Mouse (Mus musculus) forebrain, embryonic 16.5 days (tissue): ENCODE results near the gene Lins1. TPM values are rescaled to one million over a fixed set of nuclear protein-coding genes. Genes with fewer than 3 reads are reported as not detected.

Experiments
- ATAC-seq: fragments of 200-750 bp; cut with Nextera tagmentation; 2 replicates; pipeline ENCODE4 v1.8.0; 2017; ENCODE audit warnings: mild to moderate bottlenecking, moderate library complexity
- H3K27ac ChIP-seq: fragments of 300-500 bp; sonication (generic); 2 replicates; pipeline ENCODE4 v1.5.1; 2014; ENCODE audit warnings: low read length, control low read depth
- H3K27me3 ChIP-seq: fragments of 300-500 bp; sonication (generic); replicated peaks from 2 replicates; pipeline ENCODE4 v1.6.1; 2014; ENCODE audit warnings: low read length; ENCODE audit not compliant: control insufficient read depth, insufficient read depth
- H3K36me3 ChIP-seq: fragments of 300-500 bp; sonication (generic); 2 replicates; pipeline ENCODE4 v1.6.1; 2014; ENCODE audit not compliant: control insufficient read depth, insufficient read depth
- H3K4me1 ChIP-seq: fragments of 300-500 bp; sonication (generic); replicated peaks from 2 replicates; pipeline ENCODE4 v1.6.1; 2014; ENCODE audit warnings: low read length; ENCODE audit not compliant: control insufficient read depth, insufficient read depth
- H3K4me2 ChIP-seq: fragments of 300-500 bp; sonication (generic); 2 replicates; pipeline ENCODE4 v1.6.1; 2014; ENCODE audit warnings: mild to moderate bottlenecking, low read length, control low read depth
- H3K4me3 ChIP-seq: fragments of 300-500 bp; sonication (generic); replicated peaks from 2 replicates; pipeline ENCODE4 v1.5.1; 2014; ENCODE audit warnings: mild to moderate bottlenecking, low read length, control low read depth
- H3K9ac ChIP-seq: fragments of 300-500 bp; sonication (generic); replicated peaks from 2 replicates; pipeline ENCODE4 v1.6.1; 2014; ENCODE audit warnings: low read depth, low read length, control low read depth
- H3K9me3 ChIP-seq: fragments of 300-500 bp; sonication (generic); 2 replicates; pipeline ENCODE4 v1.6.1; 2016; ENCODE audit warnings: low read length; ENCODE audit not compliant: control insufficient read depth
- WGBS: fragments of 180-500 bp; shearing (Covaris S2); extraction: QIAGEN DNeasy Blood & Tissue Kit; methylation state at CpG from one replicate; pipeline ENCODE4 v1.1.7; 2014; 5-methylcytosine and 5-hydroxymethylcytosine counted together
- polyA plus RNA-seq: library from polyadenylated mRNA; unstranded; fragments of >200 nt; fragmentation: Nextera tagmentation; extraction: Ambion mirVana; gene quantifications from 2 replicates; pipeline ENCODE4 v1.2.1, GENCODE M21; 2015

Gene Lins1
- polyA plus RNA-seq, 1 experiment from 2014 or later, result 24.5 TPM

DNA sequence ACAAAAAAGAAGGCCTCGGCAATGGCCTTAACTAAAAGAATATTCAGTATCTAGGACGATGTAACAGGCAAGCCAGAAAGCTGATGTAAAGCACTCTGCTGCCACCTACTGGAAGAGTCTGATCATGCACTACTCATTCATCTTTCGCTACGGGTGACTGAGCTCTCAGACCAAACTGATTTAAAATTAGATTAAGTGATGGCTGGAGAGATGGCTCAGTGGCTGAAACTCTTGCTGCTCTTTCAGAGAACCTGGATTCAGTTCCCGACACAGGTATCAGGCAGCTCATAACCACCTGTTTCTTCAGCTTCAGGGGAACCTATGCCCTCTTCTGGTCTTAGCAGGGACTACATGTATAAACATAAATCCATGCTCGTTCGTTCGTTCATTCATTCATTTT lies 28.1 kb upstream of the Lins1 start:
- Histone ChIP-seq H3K4me3 (peak overlapping the region; percentile 27), H3K4me1 (no peaks in the 10 kb centered on the region), H3K9ac (no peak overlapping the region), H3K36me3 (peaks cover 7% of the 10 kb centered on the region; the same call in 1 of the 2 replicates), H3K4me2 (peak overlapping the region; percentile 32), H3K9me3 (no peaks in the 10 kb centered on the region), H3K27ac (no peak overlapping the region), H3K27me3 (no peaks in the 10 kb centered on the region)
- peak; percentile 82 for ATAC-seq
- 15% methylated on average over 8 of the region's 8 CpGs for WGBS

GRCm38 (mm10) chr7:66663548-66663947 lies 26.1 kb upstream of the Lins1 start:
- Histone ChIP-seq H3K4me2 (no peak overlapping the region), H3K4me3 (no peak overlapping the region), H3K36me3 (peaks cover 10% of the 10 kb centered on the region), H3K9ac (no peak overlapping the region), H3K27ac (no peak overlapping the region), H3K27me3 (no peaks in the 10 kb centered on the region), H3K4me1 (no peaks in the 10 kb centered on the region), H3K9me3 (peaks cover 6% of the 10 kb centered on the region)
- WGBS, result 93% methylated on average over 3 of the region's 3 CpGs
- no peak for ATAC-seq

GRCm38 (mm10) chr7:66667064-66667463 lies 22.6 kb upstream of the Lins1 start:
- ATAC-seq, result no peak
- H3K27ac ChIP-seq, result no peak overlapping the region
- H3K4me2 ChIP-seq, result no peak overlapping the region
- no peaks in the 10 kb centered on the region for H3K4me1 ChIP-seq
- H3K9me3 ChIP-seq, result peaks cover 8% of the 10 kb centered on the region
- H3K27me3 ChIP-seq, result no peaks in the 10 kb centered on the region
- H3K36me3 ChIP-seq, result peaks cover 29% of the 10 kb centered on the region
- H3K4me3 ChIP-seq, result no peak overlapping the region
- no peak overlapping the region for H3K9ac ChIP-seq

DNA sequence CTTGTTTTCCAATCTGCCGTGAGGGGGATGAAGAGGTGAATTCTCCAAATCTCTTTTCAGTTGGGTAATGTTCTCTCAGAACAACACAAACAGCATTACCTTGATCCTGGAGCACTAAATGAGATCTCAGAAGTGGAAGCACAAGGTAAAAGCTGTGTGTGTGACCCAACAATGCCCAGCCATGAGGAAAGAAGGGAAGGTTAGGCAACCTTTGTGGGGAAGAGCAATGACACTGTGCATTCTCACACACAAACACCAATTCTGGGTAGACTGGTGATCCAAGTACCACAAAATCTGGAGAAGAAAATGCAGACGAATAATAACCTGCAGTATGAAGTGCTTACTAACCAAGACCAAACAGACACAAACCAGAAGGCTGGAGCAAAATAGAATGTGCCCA lies 13.9 kb upstream of the Lins1 start:
- no peak overlapping the region for H3K27ac ChIP-seq
- no peak for ATAC-seq
- H3K27me3 ChIP-seq, result no peaks in the 10 kb centered on the region
- no peak overlapping the region for H3K4me2 ChIP-seq
- peaks cover 53% of the 10 kb centered on the region for H3K36me3 ChIP-seq
- H3K4me1 ChIP-seq, result no peaks in the 10 kb centered on the region
- H3K9ac ChIP-seq, result no peak overlapping the region
- no peak overlapping the region for H3K4me3 ChIP-seq
- 96% methylated on average over 2 of the region's 2 CpGs for WGBS
- no peaks in the 10 kb centered on the region for H3K9me3 ChIP-seq

- Histone ChIP-seq H3K4me3 (no peak overlapping the region), H3K9me3 (no peaks in the 10 kb centered on the region), H3K4me1 (no peaks in the 10 kb centered on the region), H3K4me2 (no peak overlapping the region), H3K36me3 (peaks cover 19% of the 10 kb centered on the region), H3K9ac (no peak overlapping the region), H3K27me3 (no peaks in the 10 kb centered on the region), H3K27ac (no peak overlapping the region)
- whole genome bisulfite sequencing, result 94% methylated on average over 5 of the region's 5 CpGs
- no peak for ATAC-seq
Observed at GRCm38 (mm10) chr7:66682119-66682863, 7.4 kb upstream of the Lins1 start.

GRCm38 (mm10) chr7:66688721-66689120 lies 968 bp upstream of the Lins1 start:
- Histone ChIP-seq H3K4me1 (peaks cover 15% of the 10 kb centered on the region), H3K27me3 (no peaks in the 10 kb centered on the region), H3K9me3 (no peaks in the 10 kb centered on the region), H3K36me3 (no peaks in the 10 kb centered on the region), H3K4me3 (peak overlapping the region; percentile 69), H3K4me2 (peak overlapping the region; percentile 90), H3K9ac (peak overlapping the region; percentile 79), H3K27ac (no peak overlapping the region)
- WGBS, result 0% methylated on average over 5 of the region's 5 CpGs
- ATAC-seq, result no peak

GRCm38 (mm10) chr7:66689294-66689619 lies 432 bp upstream of the Lins1 start, which contains the start of gene Asb7:
Gene Asb7 (minus strand): TSS chr7:66689596.
- no peaks in the 10 kb centered on the region for H3K36me3 ChIP-seq
- peak within 1 kb of the TSS; percentile 81 for H3K9ac ChIP-seq
- peak within 1 kb of the TSS; percentile 69 for H3K4me3 ChIP-seq
- peak within 1 kb of the TSS; percentile 96 for H3K27ac ChIP-seq
- H3K4me1 ChIP-seq, result peaks cover 15% of the 10 kb centered on the region
- H3K9me3 ChIP-seq, result no peaks in the 10 kb centered on the region
- no peak for ATAC-seq
- H3K4me2 ChIP-seq, result peak within 1 kb of the TSS; percentile 90
- 0% methylated on average over 10 of the region's 18 CpGs for WGBS
- H3K27me3 ChIP-seq, result no peaks in the 10 kb centered on the region

DNA sequence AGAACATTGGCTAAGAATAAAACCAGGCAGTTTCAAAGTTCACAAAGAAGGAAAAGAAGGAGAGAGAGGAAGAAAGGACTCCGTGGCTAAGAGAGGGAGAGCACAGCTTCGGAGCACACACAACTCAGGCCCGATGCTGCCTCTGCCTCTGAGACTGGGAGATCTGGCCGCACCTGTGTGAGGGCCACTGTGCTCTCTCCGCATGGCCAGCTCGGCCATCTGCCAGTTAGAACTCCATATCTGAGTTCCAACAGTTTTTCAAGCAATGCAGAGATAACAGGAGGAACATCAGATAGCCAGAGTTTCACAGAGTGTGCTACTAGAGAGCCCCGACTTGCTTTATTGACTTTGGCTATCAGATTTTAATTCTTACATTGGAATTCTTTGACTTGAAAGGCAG lies 4.8 kb downstream of the Lins1 start:
- Histone ChIP-seq H3K36me3 (peaks cover 2% of the 10 kb centered on the region; the same call in 1 of the 2 replicates), H3K4me2 (no peak overlapping the region), H3K27ac (no peak overlapping the region), H3K4me3 (no peak overlapping the region), H3K27me3 (no peaks in the 10 kb centered on the region), H3K4me1 (peaks cover 8% of the 10 kb centered on the region), H3K9me3 (no peaks in the 10 kb centered on the region), H3K9ac (no peak overlapping the region)
- ATAC-seq, result no peak
- WGBS, result 79% methylated on average over 7 of the region's 7 CpGs

DNA sequence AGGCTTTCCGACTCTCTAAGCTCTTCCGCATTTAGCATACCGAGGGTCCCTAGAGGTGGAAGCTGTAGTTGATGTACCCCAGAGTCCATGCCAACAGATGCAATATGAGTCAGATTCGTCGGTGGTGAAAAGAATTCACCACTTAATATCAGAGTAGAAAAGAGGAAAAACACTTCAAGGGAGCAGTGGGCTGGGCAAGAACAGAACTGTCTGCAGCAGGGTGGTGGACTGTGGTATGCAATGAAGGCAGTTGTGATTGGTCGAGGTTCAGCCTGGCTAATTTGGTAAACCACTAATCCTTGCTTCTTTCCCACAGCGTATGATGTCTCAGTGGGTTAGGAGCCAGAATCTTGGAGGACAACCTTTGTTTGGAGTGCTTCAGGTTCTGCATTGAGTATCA lies 13.0 kb downstream of the Lins1 start:
- no peak for ATAC-seq
- H3K27me3 ChIP-seq, result no peaks in the 10 kb centered on the region
- WGBS, result 93% methylated on average over 7 of the region's 7 CpGs
- no peaks in the 10 kb centered on the region for H3K4me1 ChIP-seq
- no peak overlapping the region for H3K4me2 ChIP-seq
- no peaks in the 10 kb centered on the region for H3K9me3 ChIP-seq
- H3K27ac ChIP-seq, result no peak overlapping the region
- H3K9ac ChIP-seq, result no peak overlapping the region
- H3K4me3 ChIP-seq, result no peak overlapping the region
- H3K36me3 ChIP-seq, result peaks cover 4% of the 10 kb centered on the region; the same call in 1 of the 2 replicates

DNA sequence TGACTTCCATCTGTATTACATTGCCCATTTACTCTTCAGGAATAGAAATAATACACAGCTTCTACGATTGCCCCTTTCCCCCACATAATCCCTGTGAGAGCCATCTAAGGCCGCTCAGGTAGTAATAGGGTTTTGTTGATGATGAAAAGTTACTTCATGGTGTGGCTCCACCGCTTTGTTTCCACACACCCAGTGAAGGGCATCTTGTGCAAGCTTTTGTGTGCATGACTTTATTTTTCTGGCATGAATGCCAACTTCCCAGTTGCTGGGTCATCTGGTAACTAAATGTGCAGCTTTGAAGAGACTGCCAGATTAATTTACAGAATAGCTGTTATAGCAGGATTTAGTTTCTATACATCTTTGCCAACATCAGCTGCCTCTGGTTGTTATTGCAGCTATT lies 14.9 kb downstream of the Lins1 start:
- no peak for ATAC-seq
- no peaks in the 10 kb centered on the region for H3K27me3 ChIP-seq
- peaks cover 4% of the 10 kb centered on the region; the same call in 1 of the 2 replicates for H3K36me3 ChIP-seq
- no peak overlapping the region for H3K9ac ChIP-seq
- H3K9me3 ChIP-seq, result no peaks in the 10 kb centered on the region
- H3K4me1 ChIP-seq, result no peaks in the 10 kb centered on the region
- H3K27ac ChIP-seq, result no peak overlapping the region
- 90% methylated on average over 3 of the region's 3 CpGs for WGBS
- H3K4me3 ChIP-seq, result no peak overlapping the region
- H3K4me2 ChIP-seq, result no peak overlapping the region
